Mouse (Mus musculus) gonadal fat pad, adult 2 months (tissue): ENCODE data around the gene Sestd1. TPM values are rescaled to one million over a fixed set of nuclear protein-coding genes. Genes with fewer than 3 reads are reported as not detected.

Experiments used
- DNase-seq: peaks from one replicate; pipeline ENCODE4 v3.0.0-alpha.2; 2012; ENCODE audit warnings: low read depth
- polyA plus RNA-seq: library from polyadenylated mRNA; depleted of rRNA; stranded (reverse); fragments of >200 nt; gene quantifications from 2 replicates; pipeline ENCODE4 v1.2.3, GENCODE M21; 2012; rRNA removed

The Sestd1 gene
- polyA plus RNA-seq, 1 experiment: 21.8 TPM

DNA sequence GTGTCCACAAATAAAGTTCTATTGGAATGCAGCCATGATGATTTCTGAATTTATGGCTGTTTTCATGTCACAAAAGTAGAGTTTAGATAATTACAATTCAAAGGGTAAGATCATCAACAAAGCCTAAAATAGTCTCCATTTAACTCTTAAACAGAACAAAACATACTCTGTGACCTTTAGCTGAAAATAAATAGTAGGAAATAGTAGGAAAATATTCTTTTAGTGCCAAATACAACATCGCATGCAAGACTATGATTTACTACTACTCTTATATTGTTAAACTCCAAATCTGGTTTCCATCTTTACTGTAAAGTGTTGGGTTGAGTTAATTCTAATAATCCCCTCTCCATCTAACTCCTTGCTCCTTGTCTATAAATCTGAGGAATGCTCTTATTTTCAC is 147.0 kb downstream of the Sestd1 start:
- DNase-seq: no peak

Other genes starting within 250 kb of the Sestd1 start
- 4.1 and 5.5 TPM in 2 replicates for gene Ccdc141, start 110.0 kb downstream of the Sestd1 start, polyA plus RNA-seq